Mouse (Mus musculus): ENCODE measurements around the gene Mapk8ip2.

DNA sequence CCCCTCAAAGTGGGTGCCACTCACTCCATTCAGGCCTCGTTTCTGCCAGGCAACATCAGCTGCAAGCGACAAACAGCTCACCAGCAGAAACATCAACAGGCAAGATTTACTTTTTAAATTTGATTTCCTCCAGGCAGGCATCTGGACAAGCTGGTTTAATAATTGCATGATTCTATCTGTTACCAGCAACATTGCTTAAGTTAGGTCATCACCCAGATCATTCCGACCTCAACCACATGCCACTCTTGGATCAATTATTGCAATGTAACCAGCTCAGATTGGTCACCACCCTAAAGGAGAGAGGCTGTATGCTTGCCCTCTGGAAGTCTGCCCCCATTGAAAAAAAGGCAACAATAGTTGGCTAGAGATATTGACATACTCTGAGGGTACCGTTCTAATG, 17.8 kb downstream of the Mapk8ip2 start:
- no peak for TF ChIP-seq CTCF (IDR thresholded peaks at IDR 0.05 in 2 of 3, conservative IDR thresholded peaks at IDR 0.05 in 1 of 3; ENCODE audit: control insufficient read depth in 1 of 3, insufficient read depth in 1 of 3, low read depth in 2 of 3, low read length in 3 of 3, poor library complexity in 1 of 3, severe bottlenecking in 1 of 3)
- no peak for TF ChIP-seq POLR2A (IDR thresholded peaks at IDR 0.05; ENCODE audit: control insufficient read depth in 1 of 2, insufficient read depth in 1 of 2, low read depth in 1 of 2, low read length in 2 of 2, poor library complexity in 1 of 2)
- no peak for TF ChIP-seq E2F4 (IDR thresholded peaks at IDR 0.05; ENCODE audit: borderline replicate concordance, low read depth, low read length)
- TF ChIP-seq GABPA (IDR thresholded peaks at IDR 0.05; ENCODE audit: low read depth, low read length): no peak
- TF ChIP-seq MAX (IDR thresholded peaks at IDR 0.05; ENCODE audit: low read length): no peak
- no peak for TF ChIP-seq CHD1 (IDR thresholded peaks at IDR 0.05; ENCODE audit: low read depth, low read length)
- TF ChIP-seq EP300 (IDR thresholded peaks at IDR 0.05; ENCODE audit: low read depth in 1 of 2, low read length in 2 of 2): no peak
- TF ChIP-seq GATA1 (IDR thresholded peaks at IDR 0.05; ENCODE audit: low read depth, low read length): no peak
